Mouse (Mus musculus): ENCODE results near the gene Carm1.

The Carm1 gene

GRCm38 (mm10) chr9:21606648-21607047 lies 60.0 kb downstream of the Carm1 start:
- CTCF ChIA-PET, result no interaction called here

GRCm38 (mm10) chr9:21609861-21610260 lies 63.2 kb downstream of the Carm1 start:
- CTCF ChIA-PET, result interaction anchor here (0.6 to 0.7 kb wide), 2 partner anchors 425 to 523 kb away, joined by 3 read pairs; no protein-coding TSS in a partner anchor

GRCm38 (mm10) chr9:21614864-21615616 lies 68.3 kb downstream of the Carm1 start:
- CTCF ChIA-PET, result no interaction called here

GRCm38 (mm10) chr9:21615617-21616231 lies 69.0 kb downstream of the Carm1 start, which contains the start of gene Smarca4:
TSS of gene Smarca4 (plus strand) at chr9:21616169.
- CTCF ChIA-PET, result interaction anchor here (0.6 to 1.0 kb wide), 2 partner anchors 12 to 249 kb away, joined by 3 read pairs; no protein-coding TSS in a partner anchor

GRCm38 (mm10) chr9:21616232-21616781 lies 69.6 kb downstream of the Carm1 start:
- CTCF ChIA-PET, result interaction anchor here (0.6 to 1.0 kb wide), 2 partner anchors 11 to 249 kb away, joined by 3 read pairs; no protein-coding TSS in a partner anchor

- CTCF ChIA-PET, result interaction anchor here (1.0 kb wide), 1 partner anchor 10 kb away, joined by 3 read pairs; no protein-coding TSS in a partner anchor
These were observed 70.4 kb downstream of the Carm1 start for GRCm38 (mm10) chr9:21617066-21617465.

GRCm38 (mm10) chr9:21620229-21620628 lies 73.5 kb downstream of the Carm1 start:
- CTCF ChIA-PET, result no interaction called here

GRCm38 (mm10) chr9:21622676-21623075 lies 76.0 kb downstream of the Carm1 start:
- CTCF ChIA-PET, result no interaction called here

GRCm38 (mm10) chr9:21625342-21626339 lies 78.9 kb downstream of the Carm1 start:
- CTCF ChIA-PET, result interaction anchor here (0.5 kb wide), 1 partner anchor 23 kb away, joined by 4 read pairs; no protein-coding TSS in a partner anchor

GRCm38 (mm10) chr9:21626571-21626970 lies 79.9 kb downstream of the Carm1 start:
- CTCF ChIA-PET, result interaction anchor here (1.6 kb wide), 1 partner anchor 25 kb away, joined by 4 read pairs; no protein-coding TSS in a partner anchor

GRCm38 (mm10) chr9:21627145-21627795 lies 80.6 kb downstream of the Carm1 start:
- CTCF ChIA-PET, result interaction anchor here (0.6 to 1.6 kb wide), 5 partner anchors 11 to 106 kb away, joined by 3 to 9 read pairs (median 3); no protein-coding TSS in a partner anchor

- CTCF ChIA-PET, result no interaction called here
These were observed 84.0 kb downstream of the Carm1 start for GRCm38 (mm10) chr9:21630673-21631072.

- CTCF ChIA-PET, result no interaction called here
These were observed 86.4 kb downstream of the Carm1 start for GRCm38 (mm10) chr9:21633106-21633505.

- CTCF ChIA-PET, result no interaction called here
These were observed 88.9 kb downstream of the Carm1 start for GRCm38 (mm10) chr9:21635639-21636038.

- CTCF ChIA-PET, result no interaction called here
These were observed 92.3 kb downstream of the Carm1 start for GRCm38 (mm10) chr9:21639031-21639430.
